Mouse (Mus musculus): Measurements from ENCODE around the gene Dynll2.

- TF ChIP-seq CTCF (IDR thresholded peaks at IDR 0.05; ENCODE audit: low read depth, low read length) (no peak), POLR2A (IDR thresholded peaks at IDR 0.05; ENCODE audit: borderline replicate concordance, low read depth, low read length) (no peak)
These were observed 51.9 kb downstream of the Dynll2 start for GRCm38 (mm10) chr11:87935467-87935866.
